In genomic region chr17:71064463-71065014, GRCm38 (mm10) we compare ENCODE assay signal across 10 mouse cellular contexts.
DNase-seq lines count a peak whose midpoint lies in the region; ATAC-seq and TF ChIP-seq lines count a peak whose summit lies in the region.
"Had no signal": no experiment of that assay in that cellular context is flagged by ENCODE, and none has a peak within 500 bp of the region (broad histone marks: within the 10 kb centered on the region; RNA-seq: fewer than 3 reads in every experiment).

No protein-coding gene starts in this region.

- no peaks in the 10 kb centered on the region for H3K4me1 ChIP-seq in hindbrain, embryonic 14.5 days (replicated peaks; ENCODE audit: control insufficient read depth, insufficient read depth, low read length)
- no peaks in the 10 kb centered on the region for H3K4me1 ChIP-seq in hindbrain, embryonic 10.5 days (replicated peaks)
- peaks cover 7% of the 10 kb centered on the region; the same call in 1 of the 2 replicates for H3K4me1 ChIP-seq in liver, postnatal 0 days (ENCODE audit: insufficient read depth)

- no peak for ATAC-seq in hindbrain, embryonic 14.5 days (ENCODE audit: low FRiP score)
- ATAC-seq in liver, postnatal 0 days, result no peak

- TF ChIP-seq CTCF in liver, postnatal 0 days (IDR thresholded peaks at IDR 0.05; ENCODE audit: low read depth), result peak; percentile 84

- H3K27ac ChIP-seq in hindbrain, embryonic 14.5 days, result no peak overlapping the region
- H3K27ac ChIP-seq in hindbrain, embryonic 10.5 days, result no peak overlapping the region
- H3K27ac ChIP-seq in liver, postnatal 0 days (ENCODE audit: low read depth), result no peak overlapping the region

- H3K4me2 ChIP-seq in hindbrain, embryonic 14.5 days (replicated peaks), result no peak overlapping the region
- no peak overlapping the region for H3K4me2 ChIP-seq in liver, postnatal 0 days (ENCODE audit: low read depth, low read length)

- H3K9ac ChIP-seq in hindbrain, embryonic 14.5 days, result no peak overlapping the region
- no peak overlapping the region for H3K9ac ChIP-seq in liver, postnatal 0 days (replicated peaks)

- H3K27me3 ChIP-seq in hindbrain, embryonic 14.5 days (ENCODE audit: control insufficient read depth, insufficient read depth, low read length), result no peaks in the 10 kb centered on the region
- no peaks in the 10 kb centered on the region for H3K27me3 ChIP-seq in hindbrain, embryonic 10.5 days (ENCODE audit: insufficient read depth, poor library complexity, severe bottlenecking)
- H3K27me3 ChIP-seq in liver, postnatal 0 days (ENCODE audit: insufficient read depth, low read length), result no peaks in the 10 kb centered on the region

- H3K4me3 ChIP-seq in hindbrain, embryonic 14.5 days (replicated peaks; ENCODE audit: low read length), result no peak overlapping the region
- H3K4me3 ChIP-seq in hindbrain, embryonic 10.5 days, result no peak overlapping the region
- H3K4me3 ChIP-seq in liver, postnatal 0 days (ENCODE audit: low read depth, low read length), result no peak overlapping the region

- H3K9me3 ChIP-seq in hindbrain, embryonic 14.5 days (ENCODE audit: control insufficient read depth, low read length), result no peaks in the 10 kb centered on the region
- no peaks in the 10 kb centered on the region for H3K9me3 ChIP-seq in hindbrain, embryonic 10.5 days
- H3K9me3 ChIP-seq in liver, postnatal 0 days (ENCODE audit: low read length), result no peaks in the 10 kb centered on the region

- no peaks in the 10 kb centered on the region for H3K36me3 ChIP-seq in hindbrain, embryonic 14.5 days (replicated peaks; ENCODE audit: control insufficient read depth, insufficient read depth)
- no peaks in the 10 kb centered on the region for H3K36me3 ChIP-seq in hindbrain, embryonic 10.5 days
- no peaks in the 10 kb centered on the region for H3K36me3 ChIP-seq in liver, postnatal 0 days (replicated peaks; ENCODE audit: insufficient read depth, low read length)

- no peak for TF ChIP-seq EP300 in liver, postnatal 0 days (IDR thresholded peaks at IDR 0.05; ENCODE audit: low read depth)

- 68% methylated on average over 7 of the region's 7 CpGs for WGBS in hindbrain, embryonic 14.5 days
- 71% methylated on average over 7 of the region's 7 CpGs for WGBS in hindbrain, embryonic 10.5 days
- 57% methylated on average over 7 of the region's 7 CpGs for WGBS in liver, postnatal 0 days (ENCODE audit: insufficient replicate concordance)

- DNase-seq in hindbrain, embryonic 14.5 days (ENCODE audit: low spot score), result peak; percentile 77
- no peak for DNase-seq in hindbrain, embryonic 10.5 days (ENCODE audit: low spot score)
- DNase-seq in CD4-positive helper T cell, adult 2 months (ENCODE audit: low read depth, low spot score), result peak; percentile 44
- peak; percentile 47 for DNase-seq in R1 (ENCODE audit: low read depth, low spot score)
- no peak for DNase-seq in liver, postnatal 0 days
- no peak for DNase-seq in thymus, postnatal 25 days
- DNase-seq in gastrocnemius, adult 18-20 months (ENCODE audit: low spot score), result no peak
- DNase-seq in left cerebral cortex, adult 18-20 months (ENCODE audit: low spot score in 2 of 2), result no peak
- DNase-seq: adrenal gland, adult 2 months; layer of hippocampus, adult 9-11 months had no signal

Comparison
In these comparisons a context has a peak if more than half of its experiments do, and no peak if none do; other contexts are left out.
1. DNase-seq: peak in hindbrain, embryonic 14.5 days (single experiment), CD4-positive helper T cell, adult 2 months (single experiment) and R1 (single experiment); none in hindbrain, embryonic 10.5 days (single experiment), liver, postnatal 0 days (single experiment), thymus, postnatal 25 days (single experiment), gastrocnemius, adult 18-20 months (single experiment) and left cerebral cortex, adult 18-20 months (0 of 2).